24 mouse cellular contexts compared by ENCODE assay signal in genomic region chr7:49490814-49491213, GRCm38 (mm10).
DNase-seq lines count a peak whose midpoint lies in the region; ATAC-seq and TF ChIP-seq lines count a peak whose summit lies in the region.
"Had no signal": no experiment of that assay in that cellular context is flagged by ENCODE, and none has a peak within 500 bp of the region (broad histone marks: within the 10 kb centered on the region; RNA-seq: fewer than 3 reads in every experiment).

No protein-coding gene starts in this region.

- H3K27ac ChIP-seq in forebrain, embryonic 13.5 days = 0 out of 2 replicates have a peak overlapping the region, but pooled peaks have one; percentile 3
- H3K27ac ChIP-seq in forebrain, embryonic 10.5 days = no peak overlapping the region
- peak overlapping the region; percentile 21; the same call in 1 of the 2 replicates for H3K27ac ChIP-seq in left cerebral cortex, adult 2 months
- no peak overlapping the region for H3K27ac ChIP-seq in hindbrain, postnatal 0 days
- H3K27ac ChIP-seq: embryonic facial prominence, embryonic 15.5 days; heart, embryonic 15.5 days; neural tube, embryonic 15.5 days had no signal

- no peak for TF ChIP-seq CTCF in left cerebral cortex, adult 2 months (IDR thresholded peaks at IDR 0.05)
- no peak for TF ChIP-seq CTCF in brain, embryonic 14.5 days (IDR thresholded peaks at IDR 0.05; ENCODE audit: borderline replicate concordance, extremely low read depth, insufficient read depth, insufficient read length)
- no peak for TF ChIP-seq CTCF in hindbrain, postnatal 0 days (IDR thresholded peaks at IDR 0.05; ENCODE audit: low read depth)

- no peak overlapping the region for H3K4me3 ChIP-seq in forebrain, embryonic 13.5 days
- H3K4me3 ChIP-seq in forebrain, embryonic 10.5 days = no peak overlapping the region
- no peak overlapping the region for H3K4me3 ChIP-seq in left cerebral cortex, adult 2 months
- no peak overlapping the region for H3K4me3 ChIP-seq in hindbrain, postnatal 0 days (ENCODE audit: low read length)
- H3K4me3 ChIP-seq: embryonic facial prominence, embryonic 15.5 days; heart, embryonic 15.5 days; neural tube, embryonic 15.5 days had no signal

- TF ChIP-seq POLR2A in brain, embryonic 14.5 days (IDR thresholded peaks at IDR 0.05; ENCODE audit: borderline replicate concordance, extremely low read depth, insufficient read depth, insufficient read length, poor library complexity, severe bottlenecking) = no peak

- peaks cover 17% of the 10 kb centered on the region for H3K4me1 ChIP-seq in forebrain, embryonic 13.5 days
- H3K4me1 ChIP-seq in forebrain, embryonic 10.5 days = peaks cover 30% of the 10 kb centered on the region
- H3K4me1 ChIP-seq in hindbrain, postnatal 0 days (ENCODE audit: insufficient read depth, low read length) = peaks cover 6% of the 10 kb centered on the region
- H3K4me1 ChIP-seq: embryonic facial prominence, embryonic 15.5 days had no signal

- H3K9me3 ChIP-seq in forebrain, embryonic 13.5 days (replicated peaks) = no peaks in the 10 kb centered on the region
- H3K9me3 ChIP-seq in forebrain, embryonic 10.5 days = 0 out of 2 replicates have a peak, but pooled peaks cover 2% of the 10 kb centered on the region
- H3K9me3 ChIP-seq in hindbrain, postnatal 0 days (ENCODE audit: low read length) = no peaks in the 10 kb centered on the region
- H3K9me3 ChIP-seq: embryonic facial prominence, embryonic 15.5 days; heart, embryonic 15.5 days; neural tube, embryonic 15.5 days had no signal

- DNase-seq in forebrain, embryonic 10.5 days (ENCODE audit: extremely low spot score, low spot score) = no peak
- no peak for DNase-seq in left cerebral cortex, adult 2 months (ENCODE audit: extremely low spot score in 1 of 2, low spot score in 2 of 2)
- no peak for DNase-seq in left cerebral cortex, postnatal 36 days (ENCODE audit: low spot score in 2 of 2)
- peak; percentile 77 for DNase-seq in brain, embryonic 14.5 days (ENCODE audit: low read depth)
- DNase-seq in layer of hippocampus, adult 9-11 months = peak; percentile 74
- no peak for DNase-seq in spleen, postnatal 10 days (ENCODE audit: low spot score in 2 of 2)
- DNase-seq in hindbrain, postnatal 0 days (ENCODE audit: low spot score) = no peak
- DNase-seq: adrenal gland, postnatal 25 days; cerebellum, adult 11 months; cerebellum, adult 9-11 months; gastrocnemius, postnatal 36 days; kidney, adult 9 months; kidney, postnatal 25 days; left cerebral cortex, postnatal 4 days; lung, postnatal 4 days; midbrain, embryonic 14.5 days; spleen, adult 18-20 months had no signal

- peak; percentile 64 for ATAC-seq in forebrain, embryonic 13.5 days
- no peak for ATAC-seq in hindbrain, postnatal 0 days
- ATAC-seq: CD4-positive, CD25-positive, alpha-beta regulatory T cell, adult 4 months; hindbrain, embryonic 16.5 days; intestine, embryonic 16.5 days had no signal

- intact Hi-C loops in left cerebral cortex, adult 2 months (cut with DNase I) = loop anchor here (5.0 kb wide), 1 partner anchor 111 kb away; no protein-coding TSS in a partner anchor
- intact Hi-C loops in left cerebral cortex, postnatal 36 days (cut with DNase I) = no loop called here

- WGBS in forebrain, embryonic 13.5 days = 63% methylated on average over 10 of the region's 10 CpGs
- WGBS in forebrain, embryonic 10.5 days = 86% methylated on average over 10 of the region's 10 CpGs
- 65% methylated on average over 10 of the region's 10 CpGs for WGBS in hindbrain, postnatal 0 days

- H3K9ac ChIP-seq in forebrain, embryonic 13.5 days = no peak overlapping the region
- H3K9ac ChIP-seq in hindbrain, postnatal 0 days (replicated peaks; ENCODE audit: low read length) = no peak overlapping the region
- H3K9ac ChIP-seq: embryonic facial prominence, embryonic 15.5 days; heart, embryonic 15.5 days; neural tube, embryonic 15.5 days had no signal

- peaks cover 13% of the 10 kb centered on the region; the same call in 1 of the 2 replicates for H3K27me3 ChIP-seq in forebrain, embryonic 13.5 days
- H3K27me3 ChIP-seq in forebrain, embryonic 10.5 days (ENCODE audit: poor library complexity, severe bottlenecking) = peaks cover 78% of the 10 kb centered on the region
- no peaks in the 10 kb centered on the region for H3K27me3 ChIP-seq in hindbrain, postnatal 0 days (ENCODE audit: insufficient read depth, low read length)
- H3K27me3 ChIP-seq: embryonic facial prominence, embryonic 15.5 days; heart, embryonic 15.5 days; neural tube, embryonic 15.5 days had no signal

- H3K4me2 ChIP-seq in forebrain, embryonic 13.5 days = no peak overlapping the region
- H3K4me2 ChIP-seq in hindbrain, postnatal 0 days (ENCODE audit: low read depth, low read length) = no peak overlapping the region
- H3K4me2 ChIP-seq: embryonic facial prominence, embryonic 15.5 days; heart, embryonic 15.5 days; neural tube, embryonic 15.5 days had no signal

- no peaks in the 10 kb centered on the region for H3K36me3 ChIP-seq in forebrain, embryonic 13.5 days (ENCODE audit: poor library complexity, severe bottlenecking)
- H3K36me3 ChIP-seq in forebrain, embryonic 10.5 days (replicated peaks) = no peaks in the 10 kb centered on the region
- peaks cover 19% of the 10 kb centered on the region; the same call in 1 of the 2 replicates for H3K36me3 ChIP-seq in hindbrain, postnatal 0 days (ENCODE audit: insufficient read depth, low read length)

Comparison
In these comparisons a context has a peak if more than half of its experiments do, and no peak if none do; other contexts are left out.
1. H3K27ac ChIP-seq: peak in forebrain, embryonic 13.5 days (single experiment) and left cerebral cortex, adult 2 months (single experiment); none in forebrain, embryonic 10.5 days (single experiment) and hindbrain, postnatal 0 days (single experiment).
2. DNase-seq: peak in brain, embryonic 14.5 days (single experiment) and layer of hippocampus, adult 9-11 months (single experiment); none in forebrain, embryonic 10.5 days (single experiment), left cerebral cortex, adult 2 months (0 of 2), left cerebral cortex, postnatal 36 days (0 of 2), spleen, postnatal 10 days (0 of 2) and hindbrain, postnatal 0 days (single experiment).